Mouse (Mus musculus): ENCODE measurements around the gene Crhr1. TPM values are rescaled to one million over a fixed set of nuclear protein-coding genes. Genes with fewer than 3 reads are reported as not detected.
A peak's percentile ranks its signal among the peaks of the same experiment; 100 is the strongest.
"Not testable (repeated sequence)": the region's sequence is repeated elsewhere in the genome, so short reads cannot be mapped to it uniquely, and the experiment has no call there.

The Crhr1 gene
- total RNA-seq, 2 experiments from 2014 or later: 0.10 TPM; not detected in 1

- peak; percentile 62 to 72 for DNase-seq
These were observed 65.2 kb downstream of the Crhr1 start for GRCm38 (mm10) chr11:104197861-104198260.

GRCm38 (mm10) chr11:104203271-104203670, 70.6 kb downstream of the Crhr1 start:
- DNase-seq: no peak

- DNase-seq: no peak
These were observed 73.9 kb downstream of the Crhr1 start for GRCm38 (mm10) chr11:104206573-104206972.

GRCm38 (mm10) chr11:104209041-104209440, 76.4 kb downstream of the Crhr1 start:
- no peak for DNase-seq

GRCm38 (mm10) chr11:104211251-104211650, 78.6 kb downstream of the Crhr1 start:
- no peak for DNase-seq

GRCm38 (mm10) chr11:104214128-104214527, 81.5 kb downstream of the Crhr1 start:
- DNase-seq: not testable (repeated sequence)

- no peak for DNase-seq
These were observed 85.4 kb downstream of the Crhr1 start for GRCm38 (mm10) chr11:104218075-104218474.

GRCm38 (mm10) chr11:104220291-104220690, 87.6 kb downstream of the Crhr1 start:
- DNase-seq: no peak

- DNase-seq: no peak
These were observed 89.1 kb downstream of the Crhr1 start for GRCm38 (mm10) chr11:104221751-104222150.

GRCm38 (mm10) chr11:104223301-104223700, 90.6 kb downstream of the Crhr1 start:
- DNase-seq: no peak

Other genes starting within 250 kb of the Crhr1 start
- 100 to 1,000 TPM; 131 to 199 TPM for gene Nsf, start 178.8 kb upstream of the Crhr1 start, total RNA-seq (2021)
- gene Arf2, start 166.1 kb upstream of the Crhr1 start, total RNA-seq (2021): 10 to 100 TPM; 48.5 to 59.1 TPM
- gene Sppl2c, start 53.5 kb downstream of the Crhr1 start, total RNA-seq (2021): not detected
- gene Mapt, start 98.5 kb downstream of the Crhr1 start, total RNA-seq (2021): 100 to 1,000 TPM; 104 to 156 TPM